Mouse (Mus musculus) megakaryocyte, adult 5-6 weeks (primary cell): ENCODE measurements around the gene Frmpd3. TPM values are rescaled to one million over a fixed set of nuclear protein-coding genes. Genes with fewer than 3 reads are reported as not detected.
"Not testable (repeated sequence)": the region's sequence is repeated elsewhere in the genome, so short reads cannot be mapped to it uniquely, and the experiment has no call there.

Experiments used
- ATAC-seq: 2 replicates; pipeline ENCODE4 v1.8.0; 2016; ENCODE audit warnings: mild to moderate bottlenecking, inconsistent platforms; ENCODE audit not compliant: poor library complexity, severe bottlenecking
- total RNA-seq, 2 experiments: library from RNA; stranded (forward) in 1 of 2; stranded (reverse) in 1 of 2; fragments of 153-499, 151-499 nt in 1 of 2; fragments of 221-1000, 200-1000 nt in 1 of 2; gene quantifications; 2 replicates each; pipeline versions ENCODE4 v1.2.3 to v1.2.4; 2015 to 2017

Frmpd3 gene
- total RNA-seq (2015), result not detected in 2 replicates
- not detected in 2 replicates for total RNA-seq (2017)

GRCm38 (mm10) chrX:140341656-140342392 lies at the start of gene Frmpd3:
Gene Frmpd3 (plus strand): TSS chrX:140342263.
- no peak for ATAC-seq

GRCm38 (mm10) chrX:140303731-140304130 lies 38.3 kb upstream of the Frmpd3 start:
- no peak for ATAC-seq

DNA sequence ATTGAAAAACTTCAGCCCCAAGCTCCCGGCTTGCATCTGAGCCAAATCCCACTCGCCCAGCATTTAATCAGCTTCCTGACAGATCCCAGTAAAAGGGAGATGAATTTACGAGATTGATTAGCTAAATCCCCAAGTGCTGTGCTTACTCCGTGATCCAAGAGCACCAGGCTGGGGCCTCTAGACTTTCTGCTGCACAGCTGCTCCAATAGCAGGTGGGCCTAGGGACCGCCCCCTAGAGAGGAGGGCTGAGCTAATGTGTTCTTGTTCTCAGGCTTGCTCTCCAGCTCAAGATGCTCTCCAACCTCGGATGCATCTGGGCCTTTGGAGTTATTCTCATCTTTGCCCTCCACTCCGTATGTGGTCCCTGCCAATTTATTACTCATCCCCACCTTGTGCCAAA lies 36.4 kb upstream of the Frmpd3 start:
- ATAC-seq, result no peak

DNA sequence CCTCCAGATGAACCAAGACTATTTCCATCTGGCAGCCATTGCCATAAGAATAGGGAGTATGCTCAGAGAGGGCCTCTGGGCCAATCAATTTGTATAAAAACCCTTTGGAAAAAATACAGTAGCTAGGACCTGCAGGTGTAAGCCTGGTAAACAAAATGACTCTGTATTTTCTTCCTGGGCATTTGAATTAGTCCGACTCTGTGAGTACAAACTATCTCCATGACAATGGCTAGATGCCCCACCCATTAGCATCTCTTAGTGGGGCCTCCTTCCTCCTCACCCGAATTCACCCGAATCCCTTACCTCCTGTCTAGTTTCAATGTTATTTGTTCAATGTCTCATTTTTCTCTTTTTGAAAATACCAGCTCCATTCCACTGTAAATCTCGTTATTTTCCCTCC lies 24.1 kb upstream of the Frmpd3 start:
- ATAC-seq, result no peak

- no peak for ATAC-seq
Observed at GRCm38 (mm10) chrX:140319131-140319530, 22.9 kb upstream of the Frmpd3 start.

DNA sequence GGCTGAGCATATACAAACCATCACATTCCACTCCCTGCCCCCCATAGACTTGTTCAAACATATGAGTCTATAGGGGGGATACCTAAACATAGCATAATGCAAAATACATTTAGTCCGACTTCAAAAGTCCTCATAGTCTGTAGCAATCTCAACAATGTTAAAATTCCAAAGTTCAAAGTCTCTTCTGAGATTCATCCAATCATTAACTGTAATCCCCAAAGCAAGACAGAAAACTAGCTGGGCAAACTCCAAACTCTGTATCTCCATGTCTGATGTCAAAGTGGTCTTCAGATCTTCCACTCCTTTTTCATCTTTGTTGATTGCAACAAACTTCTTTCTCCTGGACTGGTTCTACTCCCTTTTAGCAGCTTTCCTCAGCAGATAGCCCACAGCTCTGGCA lies 21.4 kb upstream of the Frmpd3 start:
- ATAC-seq, result not testable (repeated sequence)

- ATAC-seq, result no peak
Observed at GRCm38 (mm10) chrX:140342393-140343163, 515 bp downstream of the Frmpd3 start.

GRCm38 (mm10) chrX:140375628-140376027 lies 33.6 kb downstream of the Frmpd3 start:
- no peak for ATAC-seq

GRCm38 (mm10) chrX:140399986-140400385 lies 57.9 kb downstream of the Frmpd3 start:
- no peak for ATAC-seq

GRCm38 (mm10) chrX:140402904-140403303 lies 60.8 kb downstream of the Frmpd3 start:
- no peak for ATAC-seq

DNA sequence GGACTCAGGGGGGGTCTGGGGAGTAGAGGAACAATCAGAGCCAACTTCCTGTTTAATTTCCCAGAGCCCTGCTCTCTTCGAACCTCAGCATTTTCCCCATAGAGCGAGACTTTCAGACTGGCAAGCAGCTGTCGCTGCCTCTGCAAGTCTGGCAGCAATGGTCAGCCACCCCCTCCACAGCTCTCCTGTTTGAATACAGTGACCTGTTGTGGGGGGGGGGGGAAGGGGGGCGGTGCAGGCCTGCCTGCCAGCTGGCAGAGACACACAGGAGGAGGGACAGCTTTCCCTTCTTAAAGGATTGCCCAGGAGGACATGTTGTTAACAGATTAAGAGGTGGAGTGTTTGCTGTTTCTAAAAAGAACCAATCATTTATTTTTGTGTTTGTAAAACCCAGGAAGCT lies 64.0 kb downstream of the Frmpd3 start:
- no peak for ATAC-seq

GRCm38 (mm10) chrX:140406501-140406900 lies 64.4 kb downstream of the Frmpd3 start:
- no peak for ATAC-seq

DNA sequence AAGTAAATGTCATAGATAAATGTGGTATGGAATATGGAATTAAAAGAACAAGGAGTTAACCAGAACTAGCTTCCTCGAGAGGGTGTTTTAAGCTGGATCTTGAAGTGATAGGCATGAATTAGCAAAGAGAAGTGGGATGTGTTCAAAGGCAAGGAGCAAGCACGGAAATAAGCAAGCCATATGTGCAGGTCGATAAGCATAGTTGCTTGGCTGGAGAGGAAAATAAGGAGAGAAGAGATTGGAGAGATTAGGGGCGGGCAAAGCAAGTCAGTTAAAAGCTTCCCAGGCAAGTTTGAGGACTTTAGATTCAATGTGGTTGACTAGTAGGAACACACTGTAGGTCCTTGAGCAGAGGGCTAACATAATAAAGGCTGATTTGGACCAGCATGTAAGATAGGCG lies 65.5 kb downstream of the Frmpd3 start:
- no peak for ATAC-seq

- ATAC-seq, result no peak
Observed at GRCm38 (mm10) chrX:140418467-140418866, 76.4 kb downstream of the Frmpd3 start.

DNA sequence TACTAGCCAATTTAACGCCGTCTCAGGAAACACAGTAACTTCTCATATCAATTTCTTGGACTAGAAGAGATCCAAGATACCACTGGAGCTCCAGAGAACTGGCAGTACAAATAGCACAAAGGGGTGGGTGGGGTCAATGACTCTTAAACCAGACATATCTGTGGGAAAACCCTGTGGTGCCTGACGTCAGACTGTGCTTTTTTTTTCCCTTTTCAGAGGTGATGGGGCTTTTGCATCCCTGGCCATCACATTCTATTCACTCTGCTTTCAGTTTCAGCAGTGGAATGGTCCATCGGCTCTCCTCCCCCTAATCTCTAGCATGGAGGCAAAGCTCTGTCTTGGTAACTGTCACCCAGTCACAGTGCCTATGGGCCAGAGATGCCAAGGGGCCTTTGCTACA lies 85.1 kb downstream of the Frmpd3 start:
- ATAC-seq, result no peak

GRCm38 (mm10) chrX:140428252-140428651 lies 86.2 kb downstream of the Frmpd3 start:
- ATAC-seq, result no peak

DNA sequence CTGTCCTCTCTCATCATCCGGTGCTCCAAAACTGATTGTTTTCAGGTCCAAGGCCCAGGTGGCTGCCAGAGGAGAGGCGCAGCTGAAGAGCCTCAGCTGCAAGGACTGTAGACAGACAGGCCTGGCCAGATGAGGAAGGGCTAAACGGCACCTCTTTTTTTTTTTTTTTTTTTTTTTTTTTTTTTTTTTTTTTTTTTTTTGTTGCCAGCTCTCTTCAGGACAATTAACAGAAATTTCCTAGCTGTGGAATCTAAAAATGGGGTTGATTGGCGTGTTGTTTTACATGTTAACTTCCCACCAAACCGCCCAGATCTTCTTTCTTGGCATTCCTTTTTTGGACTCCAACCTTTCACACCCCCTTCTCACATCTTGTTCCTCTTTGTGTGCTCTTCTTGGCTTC lies 87.9 kb downstream of the Frmpd3 start:
- no peak for ATAC-seq

DNA sequence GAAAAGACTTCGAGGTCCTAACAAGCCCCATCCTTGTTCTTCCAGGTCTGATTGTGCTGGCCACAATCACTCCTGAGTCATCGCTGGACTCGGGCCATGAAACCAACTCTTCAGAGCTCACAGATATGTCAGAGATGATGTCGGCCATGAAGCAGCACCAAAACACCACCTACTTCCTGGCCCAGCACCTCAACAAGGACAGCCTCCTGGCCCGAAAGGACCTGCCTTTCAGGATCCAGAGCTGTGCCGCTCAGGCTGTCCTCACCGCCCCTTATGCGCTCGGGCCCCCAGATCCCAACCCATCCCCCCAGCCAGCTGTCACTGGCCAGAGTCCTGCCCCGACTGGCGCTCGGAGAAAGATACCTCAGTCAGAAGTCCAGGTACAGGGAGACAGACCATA lies 88.4 kb downstream of the Frmpd3 start:
- no peak for ATAC-seq

- ATAC-seq, result no peak
Observed at GRCm38 (mm10) chrX:140431981-140432380, 89.9 kb downstream of the Frmpd3 start.

- ATAC-seq, result no peak
Observed at GRCm38 (mm10) chrX:140432786-140433185, 90.7 kb downstream of the Frmpd3 start.

- ATAC-seq, result no peak
Observed at GRCm38 (mm10) chrX:140437906-140438305, 95.8 kb downstream of the Frmpd3 start.

GRCm38 (mm10) chrX:140445551-140445950 lies 103.5 kb downstream of the Frmpd3 start:
- ATAC-seq, result no peak
